7 mouse cellular contexts compared by ENCODE assay signal in the genomic region with DNA sequence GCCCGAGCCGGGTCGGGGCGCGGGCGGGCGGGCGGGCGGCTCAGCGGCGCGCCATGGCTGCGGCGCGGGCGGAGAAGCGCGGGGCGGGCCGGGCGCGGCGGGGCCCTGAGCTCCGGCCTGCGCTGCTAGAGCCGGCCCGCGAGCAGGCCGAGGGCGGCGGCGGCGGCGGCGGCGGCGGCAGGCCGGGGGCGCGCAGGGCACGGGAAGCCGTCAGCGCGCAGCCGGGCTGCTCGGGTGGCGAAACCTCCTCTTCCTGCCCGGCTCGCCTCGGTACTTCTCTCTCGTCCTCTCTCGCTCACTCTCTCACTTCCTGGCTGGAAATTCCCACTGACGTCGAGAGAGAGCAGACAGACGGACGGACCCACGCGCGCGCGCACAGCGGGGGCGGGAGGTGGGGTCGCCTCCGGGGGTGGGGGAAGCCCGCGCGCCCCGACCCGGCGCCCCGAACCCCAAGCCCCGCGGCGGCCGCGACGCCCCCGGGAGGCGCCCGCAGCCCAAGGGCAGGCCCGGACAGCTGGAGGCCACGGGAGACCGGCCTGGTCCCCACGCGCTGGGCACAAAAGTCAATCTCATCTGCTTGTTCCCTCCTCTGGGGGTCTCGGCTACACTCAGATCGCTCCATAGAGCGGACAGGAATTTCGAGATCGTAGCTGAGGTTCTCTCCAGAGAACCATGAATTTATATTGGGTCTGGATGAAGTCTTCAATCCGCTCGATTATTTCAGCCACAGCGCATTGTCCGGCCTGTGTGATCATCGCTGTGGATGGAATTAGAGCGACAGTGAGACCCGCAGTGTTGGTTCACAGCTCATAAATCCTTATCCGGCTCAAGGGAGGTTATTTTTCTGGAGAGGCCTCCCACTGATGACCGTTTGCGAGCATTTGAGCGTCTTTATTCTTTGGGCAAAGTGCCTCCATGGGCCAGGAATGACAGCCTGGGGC. TPM values are rescaled to one million over a fixed set of nuclear protein-coding genes. Genes with fewer than 3 reads are reported as not detected.
DNase-seq lines count a peak whose midpoint lies in the region; ATAC-seq lines count a peak whose summit lies in the region.

TSS of gene Nfkb1 (minus strand) at position 357 of the 941 bp plus-strand sequence.

- H3K27me3 ChIP-seq in intestine, embryonic 15.5 days (replicated peaks) = no peaks in the 10 kb centered on the region
- peaks cover 16% of the 10 kb centered on the region for H3K27me3 ChIP-seq in limb, embryonic 10.5 days (ENCODE audit: low read depth, poor library complexity, severe bottlenecking)
- no peaks in the 10 kb centered on the region for H3K27me3 ChIP-seq in midbrain, embryonic 11.5 days (ENCODE audit: control insufficient read depth, insufficient read depth, low read length)

- ATAC-seq in intestine, embryonic 15.5 days = peak; percentile 89
- peak; percentile 87 for ATAC-seq in midbrain, embryonic 11.5 days (ENCODE audit: low FRiP score)

- peaks cover 23% of the 10 kb centered on the region for H3K4me1 ChIP-seq in intestine, embryonic 15.5 days (replicated peaks)
- H3K4me1 ChIP-seq in limb, embryonic 10.5 days = peaks cover 43% of the 10 kb centered on the region
- H3K4me1 ChIP-seq in midbrain, embryonic 11.5 days (ENCODE audit: control insufficient read depth, insufficient read depth, low read length) = peaks cover 19% of the 10 kb centered on the region

- WGBS in intestine, embryonic 15.5 days = under 1% methylated on average over 96 of the region's 102 CpGs
- 4% methylated on average over 96 of the region's 102 CpGs for WGBS in limb, embryonic 10.5 days
- WGBS in midbrain, embryonic 11.5 days = under 1% methylated on average over 79 of the region's 102 CpGs

- H3K27ac ChIP-seq in intestine, embryonic 15.5 days = peak within 1 kb of the TSS; percentile 94
- peak within 1 kb of the TSS; percentile 99 for H3K27ac ChIP-seq in limb, embryonic 10.5 days
- peak within 1 kb of the TSS; percentile 80 for H3K27ac ChIP-seq in midbrain, embryonic 11.5 days (ENCODE audit: low read depth, low read length)

- peak; percentile 66 to 68 for DNase-seq in adrenal gland, adult 18-20 months (ENCODE audit: low spot score in 2 of 2)
- peak; percentile 44 for DNase-seq in embryo, embryonic 11.5 days (ENCODE audit: low read depth, low spot score)
- no peak for DNase-seq in gonadal fat pad, adult 2 months (ENCODE audit: low read depth)
- DNase-seq in limb, embryonic 10.5 days (ENCODE audit: low spot score) = peak; percentile 77
- DNase-seq in midbrain, embryonic 11.5 days (ENCODE audit: low spot score, missing footprints) = peak; percentile 96
- DNase-seq in right cerebral cortex, postnatal 4 days = peak; percentile 58

- H3K36me3 ChIP-seq in intestine, embryonic 15.5 days = no peaks in the 10 kb centered on the region
- peaks cover 6% of the 10 kb centered on the region for H3K36me3 ChIP-seq in limb, embryonic 10.5 days
- H3K36me3 ChIP-seq in midbrain, embryonic 11.5 days (ENCODE audit: control insufficient read depth, insufficient read depth, low read length) = no peaks in the 10 kb centered on the region

- H3K9ac ChIP-seq in intestine, embryonic 15.5 days = peak within 1 kb of the TSS; percentile 98
- peak within 1 kb of the TSS; percentile 98 for H3K9ac ChIP-seq in midbrain, embryonic 11.5 days (ENCODE audit: low read length)

- H3K4me3 ChIP-seq in intestine, embryonic 15.5 days (replicated peaks) = peak within 1 kb of the TSS; percentile 86
- H3K4me3 ChIP-seq in limb, embryonic 10.5 days = peak within 1 kb of the TSS; percentile 85
- H3K4me3 ChIP-seq in midbrain, embryonic 11.5 days (ENCODE audit: low read depth, low read length) = peak within 1 kb of the TSS; percentile 88

- H3K4me2 ChIP-seq in intestine, embryonic 15.5 days (replicated peaks) = peak within 1 kb of the TSS; percentile 85
- H3K4me2 ChIP-seq in midbrain, embryonic 11.5 days = peak within 1 kb of the TSS; percentile 81

- H3K9me3 ChIP-seq in intestine, embryonic 15.5 days = no peaks in the 10 kb centered on the region
- no peaks in the 10 kb centered on the region for H3K9me3 ChIP-seq in limb, embryonic 10.5 days (replicated peaks)
- H3K9me3 ChIP-seq in midbrain, embryonic 11.5 days (ENCODE audit: control insufficient read depth, low read length) = no peaks in the 10 kb centered on the region

RNA-seq across cellular contexts. Expression of gene Nfkb1, which starts in this region (rescaled TPM):
- total RNA-seq in adrenal gland, adult 18-20 months (2021) = 10 to 100 TPM; 43.3 to 54.9 TPM
- 48.3 and 48.8 TPM in 2 replicates for polyA plus RNA-seq in gonadal fat pad, adult 2 months (2012; rRNA removed)
- 19.7 and 20.6 TPM in 2 replicates for polyA plus RNA-seq in intestine, embryonic 15.5 days (2015; fragmentation: Nextera tagmentation; extraction: Ambion mirVana)
- 10.7 and 12.0 TPM in 2 replicates for polyA plus RNA-seq in limb, embryonic 10.5 days (2016; fragmentation: Nextera tagmentation; extraction: Ambion mirVana)
- polyA plus RNA-seq in midbrain, embryonic 11.5 days (2014; fragmentation: Nextera tagmentation; extraction: Ambion mirVana) = 10.5 and 10.8 TPM in 2 replicates
